ENCODE assay signal across 9 mouse cellular contexts in the genomic region with DNA sequence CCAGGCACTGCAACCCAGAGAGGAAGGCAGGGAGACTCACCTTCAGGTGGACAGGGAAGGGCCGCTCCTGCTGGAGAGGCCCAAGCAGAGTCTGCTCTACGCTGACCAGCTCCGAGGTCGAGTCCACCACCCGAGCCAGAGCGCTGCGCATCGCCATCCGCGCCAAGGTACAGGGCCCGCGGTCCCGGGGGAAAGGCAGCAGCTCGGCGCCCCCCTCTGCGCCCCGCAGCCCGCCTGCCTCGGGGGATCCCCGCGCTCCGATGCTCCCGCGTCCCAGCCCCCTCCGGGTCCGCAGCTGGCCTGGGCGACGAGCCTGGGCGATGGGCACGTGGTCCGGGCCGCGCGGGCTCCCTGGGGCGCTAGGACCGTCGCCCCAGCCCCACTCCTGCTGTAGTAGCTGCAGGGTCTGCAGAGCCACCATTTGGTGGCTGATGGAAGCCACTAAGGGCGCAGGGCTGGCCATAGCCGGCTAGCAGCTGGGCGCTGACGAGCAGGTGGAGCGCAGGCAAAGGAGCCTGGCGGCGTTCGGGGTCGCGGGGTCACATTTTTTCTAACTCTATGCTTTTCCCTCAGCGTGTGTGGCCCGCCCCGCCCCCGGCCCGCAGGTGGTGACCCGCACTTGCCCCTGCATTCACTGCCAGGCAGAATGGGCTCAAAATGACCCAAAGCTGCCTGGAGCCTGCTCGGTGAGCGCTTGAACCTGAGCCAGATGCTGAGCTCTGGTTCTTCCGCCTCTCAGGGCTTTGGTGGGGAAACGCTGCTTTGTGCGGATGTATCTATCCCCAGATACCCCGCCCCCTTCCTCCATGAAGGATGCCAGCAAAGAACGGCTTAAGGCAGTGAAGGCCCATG. TPM values are rescaled to one million over a fixed set of nuclear protein-coding genes. Genes with fewer than 3 reads are reported as not detected.
A peak's percentile ranks its signal among the peaks of the same experiment; 100 is the strongest.
DNase-seq lines count a peak whose midpoint lies in the region; ATAC-seq lines count a peak whose summit lies in the region.
"Had no signal": no experiment of that assay in that cellular context is flagged by ENCODE, and none has a peak within 500 bp of the region (broad histone marks: within the 10 kb centered on the region; RNA-seq: fewer than 3 reads in every experiment).

TSS of gene Rnaseh2b (plus strand) at position 102 of the 852 bp plus-strand sequence.
TSS of gene Dleu7 (minus strand) at position 560 of the 852 bp plus-strand sequence.

- ATAC-seq in lung, embryonic 15.5 days (ENCODE audit: borderline replicate concordance, extremely low read depth, low FRiP score, low TSS enrichment): peak; percentile 64
- ATAC-seq in common myeloid progenitor, adult 5-6 weeks (replicated peaks; ENCODE audit: low read depth, poor library complexity, severe bottlenecking): peak; percentile 71
- peak; percentile 43 for ATAC-seq in granulocyte monocyte progenitor cell, adult 5-6 weeks (replicated peaks; ENCODE audit: poor library complexity, severe bottlenecking)
- ATAC-seq in limb, embryonic 13.5 days (ENCODE audit: low FRiP score, low read depth): peak; percentile 79
- peak; percentile 96 for ATAC-seq in neural tube, embryonic 12.5 days (ENCODE audit: low FRiP score, low read depth)

- H3K9me3 ChIP-seq in lung, embryonic 15.5 days: no peaks in the 10 kb centered on the region
- H3K9me3 ChIP-seq in limb, embryonic 13.5 days: no peaks in the 10 kb centered on the region
- no peaks in the 10 kb centered on the region for H3K9me3 ChIP-seq in neural tube, embryonic 12.5 days

- no peak within 1 kb of the TSS for H3K27ac ChIP-seq in lung, embryonic 15.5 days
- no peak within 1 kb of the TSS for H3K27ac ChIP-seq in limb, embryonic 13.5 days
- H3K27ac ChIP-seq in neural tube, embryonic 12.5 days: no peak within 1 kb of the TSS

- peak within 1 kb of the TSS; percentile 37 for H3K9ac ChIP-seq in lung, embryonic 15.5 days
- H3K9ac ChIP-seq in limb, embryonic 13.5 days: peak within 1 kb of the TSS; percentile 73
- peak within 1 kb of the TSS; percentile 66 for H3K9ac ChIP-seq in neural tube, embryonic 12.5 days

- peaks cover 7% of the 10 kb centered on the region; the same call in 1 of the 2 replicates for H3K27me3 ChIP-seq in lung, embryonic 15.5 days
- H3K27me3 ChIP-seq in limb, embryonic 13.5 days: peaks cover 24% of the 10 kb centered on the region
- no peaks in the 10 kb centered on the region; the same call in 1 of the 2 replicates for H3K27me3 ChIP-seq in neural tube, embryonic 12.5 days (replicated peaks)

- no peaks in the 10 kb centered on the region for H3K36me3 ChIP-seq in lung, embryonic 15.5 days
- H3K36me3 ChIP-seq in limb, embryonic 13.5 days: no peaks in the 10 kb centered on the region
- H3K36me3 ChIP-seq in neural tube, embryonic 12.5 days: no peaks in the 10 kb centered on the region

- H3K4me1 ChIP-seq in lung, embryonic 15.5 days: peaks cover 10% of the 10 kb centered on the region
- peaks cover 12% of the 10 kb centered on the region for H3K4me1 ChIP-seq in limb, embryonic 13.5 days
- peaks cover 12% of the 10 kb centered on the region for H3K4me1 ChIP-seq in neural tube, embryonic 12.5 days

- H3K4me3 ChIP-seq in lung, embryonic 15.5 days: peak within 1 kb of the TSS; percentile 47
- H3K4me3 ChIP-seq in limb, embryonic 13.5 days: peak within 1 kb of the TSS; percentile 53
- H3K4me3 ChIP-seq in neural tube, embryonic 12.5 days: peak within 1 kb of the TSS; percentile 49

- peak within 1 kb of the TSS; percentile 99 for H3K4me2 ChIP-seq in lung, embryonic 15.5 days
- H3K4me2 ChIP-seq in limb, embryonic 13.5 days (replicated peaks): peak within 1 kb of the TSS; percentile 98
- H3K4me2 ChIP-seq in neural tube, embryonic 12.5 days (replicated peaks): peak within 1 kb of the TSS; percentile 95

- WGBS in lung, embryonic 15.5 days: 2% methylated on average over 60 of the region's 60 CpGs
- under 1% methylated on average over 60 of the region's 60 CpGs for WGBS in limb, embryonic 13.5 days
- WGBS in neural tube, embryonic 12.5 days: under 1% methylated on average over 60 of the region's 60 CpGs

- no peak for DNase-seq in lung, adult 18-20 months
- DNase-seq in kidney, adult 11 months: peak; percentile 49
- DNase-seq in thymus, postnatal 4 days: peak; percentile 77

RNA-seq across cellular contexts. Expression of gene Rnaseh2b, which starts in this region (rescaled TPM):
- 57.7 and 57.8 TPM in 2 replicates for polyA plus RNA-seq in lung, embryonic 15.5 days (2015; fragmentation: Nextera tagmentation; extraction: Ambion mirVana)
- total RNA-seq in common myeloid progenitor, adult 5-6 weeks (2017): 70.7 and 72.6 TPM in 2 replicates
- total RNA-seq in granulocyte monocyte progenitor cell, adult 5-6 weeks (2014; fragmentation: Nextera tagmentation): 86.1 and 94.1 TPM in 2 replicates
- total RNA-seq in granulocyte monocyte progenitor cell, adult 5-6 weeks (2017): 58.5 and 60.1 TPM in 2 replicates
- 56.9 and 57.3 TPM in 2 replicates for polyA plus RNA-seq in limb, embryonic 13.5 days (2015; fragmentation: Nextera tagmentation; extraction: Ambion mirVana)
- 39.8 and 49.1 TPM in 2 replicates for polyA plus RNA-seq in neural tube, embryonic 12.5 days (2016; fragmentation: Nextera tagmentation; extraction: Ambion mirVana)

RNA-seq across cellular contexts. Expression of gene Dleu7, which starts in this region (rescaled TPM):
- 0.54 and 0.96 TPM in 2 replicates for polyA plus RNA-seq in lung, embryonic 15.5 days (2015; fragmentation: Nextera tagmentation; extraction: Ambion mirVana)
- 3.2 and 5.2 TPM in 2 replicates for total RNA-seq in common myeloid progenitor, adult 5-6 weeks (2017)
- not detected in 2 replicates for total RNA-seq in granulocyte monocyte progenitor cell, adult 5-6 weeks (2014; fragmentation: Nextera tagmentation)
- total RNA-seq in granulocyte monocyte progenitor cell, adult 5-6 weeks (2017): 2.2 TPM in 1 of 2 replicates, not detected in the other
- polyA plus RNA-seq in limb, embryonic 13.5 days (2015; fragmentation: Nextera tagmentation; extraction: Ambion mirVana): 1.6 TPM in 2 replicates
- 3.8 and 5.5 TPM in 2 replicates for polyA plus RNA-seq in neural tube, embryonic 12.5 days (2016; fragmentation: Nextera tagmentation; extraction: Ambion mirVana)
- total RNA-seq: MEL had no signal

Comparison
In these comparisons a context has a peak if more than half of its experiments do, and no peak if none do; other contexts are left out.
1. ATAC-seq: peak in every context shown above with its lines; median percentile 96 in neural tube, embryonic 12.5 days; 79 in limb, embryonic 13.5 days; 71 in common myeloid progenitor, adult 5-6 weeks; 64 in lung, embryonic 15.5 days; 43 in granulocyte monocyte progenitor cell, adult 5-6 weeks.
2. DNase-seq: peak in kidney, adult 11 months (single experiment) and thymus, postnatal 4 days (single experiment); none in lung, adult 18-20 months (0 of 2).
3. Peak in every context shown above with its lines, with median percentiles within 50 percentile points of each other: H3K4me2 ChIP-seq, H3K4me3 ChIP-seq and H3K9ac ChIP-seq.